Mouse (Mus musculus) liver, embryonic 11.5 days (tissue): Measurements from ENCODE around the gene Tert. TPM values are rescaled to one million over a fixed set of nuclear protein-coding genes. Genes with fewer than 3 reads are reported as not detected.

Experiments used
- ATAC-seq: fragments of 200-750 bp; cut with Nextera tagmentation; replicated peaks from 2 replicates; pipeline ENCODE4 v1.8.0; 2017; ENCODE audit warnings: moderate number of reproducible peaks, mild to moderate bottlenecking, moderate TSS enrichment, moderate library complexity; ENCODE audit not compliant: low FRiP score
- DNase-seq: peaks from one replicate; pipeline ENCODE4 v3.0.0-alpha.2; 2017; ENCODE audit warnings: low spot score
- H3K27ac ChIP-seq: fragments of 300-500 bp; sonication (generic); 2 replicates; pipeline ENCODE4 v1.5.1; 2014; ENCODE audit warnings: mild to moderate bottlenecking, low read depth, low read length, control low read depth
- H3K27me3 ChIP-seq: fragments of 300-500 bp; sonication (generic); replicated peaks from 2 replicates; pipeline ENCODE4 v1.6.1; 2014; ENCODE audit warnings: low read length, mixed read lengths; ENCODE audit not compliant: control insufficient read depth, insufficient read depth
- H3K36me3 ChIP-seq: fragments of 300-500 bp; sonication (generic); 2 replicates; pipeline ENCODE4 v1.6.1; 2014; ENCODE audit warnings: mild to moderate bottlenecking, low read length, moderate library complexity, mixed read lengths; ENCODE audit not compliant: control insufficient read depth, insufficient read depth
- H3K4me1 ChIP-seq: fragments of 300-500 bp; sonication (generic); replicated peaks from 2 replicates; pipeline ENCODE4 v1.6.1; 2014; ENCODE audit warnings: low read length, mixed read lengths; ENCODE audit not compliant: control insufficient read depth, insufficient read depth
- H3K4me2 ChIP-seq: fragments of 300-500 bp; sonication (generic); 2 replicates; pipeline ENCODE4 v1.6.1; 2014; ENCODE audit warnings: mild to moderate bottlenecking, control low read depth, moderate library complexity
- H3K4me3 ChIP-seq: fragments of 300-500 bp; sonication (generic); 2 replicates; pipeline ENCODE4 v1.5.1; 2014; ENCODE audit warnings: low read depth, low read length, control low read depth
- H3K9ac ChIP-seq: fragments of 300-500 bp; sonication (generic); 2 replicates; pipeline ENCODE4 v1.6.1; 2014; ENCODE audit warnings: low read depth, low read length, control low read depth
- H3K9me3 ChIP-seq: fragments of 300-500 bp; sonication (generic); 2 replicates; pipeline ENCODE4 v1.6.1; 2016; ENCODE audit warnings: low read length, inconsistent platforms, mixed read lengths; ENCODE audit not compliant: control insufficient read depth
- WGBS: fragments of 180-500 bp; shearing (Covaris S2); extraction: QIAGEN DNeasy Blood & Tissue Kit; methylation state at CpG from one replicate; pipeline ENCODE4 v1.1.7; 2014; 5-methylcytosine and 5-hydroxymethylcytosine counted together
- polyA plus RNA-seq: library from polyadenylated mRNA; unstranded; fragments of >200 nt; fragmentation: Nextera tagmentation; extraction: Ambion mirVana; gene quantifications from 2 replicates; pipeline ENCODE4 v1.2.1, GENCODE M21; 2014

Gene Tert
- polyA plus RNA-seq, 1 experiment from 2014 or later, result 2.9 TPM

- no peaks in the 10 kb centered on the region for H3K4me1 ChIP-seq
- H3K9ac ChIP-seq, result no peak overlapping the region
- no peak overlapping the region for H3K4me3 ChIP-seq
- no peak overlapping the region for H3K27ac ChIP-seq
- no peak overlapping the region for H3K4me2 ChIP-seq
- ATAC-seq (no peak), DNase-seq (no peak)
- H3K27me3 ChIP-seq, result no peaks in the 10 kb centered on the region
- no peaks in the 10 kb centered on the region for H3K9me3 ChIP-seq
- H3K36me3 ChIP-seq, result no peaks in the 10 kb centered on the region
- WGBS, result 57% methylated on average over 3 of the region's 3 CpGs
These were observed 69.8 kb downstream of the Tert start for GRCm38 (mm10) chr13:73696529-73696928.

Other genes starting within 250 kb of the Tert start
- gene Lpcat1, start 159.7 kb upstream of the Tert start, polyA plus RNA-seq, result 81.9 and 84.0 TPM in 2 replicates
- 0.70 and 1.2 TPM in 2 replicates for gene Slc6a3, start 90.2 kb upstream of the Tert start, polyA plus RNA-seq
- gene Clptm1l, start 22.9 kb upstream of the Tert start, polyA plus RNA-seq, result 157 and 167 TPM in 2 replicates
- not detected in 2 replicates for gene Slc6a18, start 51.1 kb downstream of the Tert start, polyA plus RNA-seq
- 0.47 and 0.84 TPM in 2 replicates for gene Slc6a19, start 78.0 kb downstream of the Tert start, polyA plus RNA-seq
- gene Slc12a7, start 106.2 kb downstream of the Tert start, polyA plus RNA-seq, result 20.4 and 21.0 TPM in 2 replicates
- gene Nkd2, start 220.7 kb downstream of the Tert start, polyA plus RNA-seq, result 0.81 and 1.4 TPM in 2 replicates